Mouse (Mus musculus) mesoderm, embryonic 11.5 days (tissue): ENCODE measurements at regions not wholly inside any gene's neighbourhood (a gene's known extent, or its start where the extent isn't known, plus 50 kb on each side); places are given as distances from the start of the nearest gene placed in this dataset.
A peak's percentile ranks its signal among the peaks of the same experiment; 100 is the strongest.
"Not testable (repeated sequence)": the region's sequence is repeated elsewhere in the genome, so short reads cannot be mapped to it uniquely, and the experiment has no call there.

ENCODE experiments used
- DNase-seq: peaks from one replicate; pipeline ENCODE4 v3.0.0-alpha.2; 2012; ENCODE audit warnings: low read depth, low spot score

DNA sequence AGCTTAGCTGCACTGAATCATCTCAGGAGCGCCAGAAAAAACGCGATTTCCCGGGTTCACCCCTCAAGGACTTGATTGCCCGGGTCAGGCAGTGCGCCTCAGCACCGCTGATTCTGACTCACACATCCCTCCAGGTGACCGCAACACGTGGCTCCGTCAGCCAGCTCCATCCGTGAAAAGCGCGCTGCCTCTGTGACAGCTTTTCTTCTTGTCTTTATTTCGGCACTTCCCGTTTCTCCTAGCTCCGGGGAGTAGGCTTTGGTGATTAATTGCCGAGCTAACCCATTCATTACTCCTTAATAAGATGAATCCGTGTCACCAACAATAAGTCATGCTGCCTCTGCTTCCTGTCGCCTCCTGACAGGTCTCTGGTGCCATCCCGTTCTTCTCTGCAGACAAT, 108.6 kb downstream of the Katnal1 start:
- DNase-seq = peak; percentile 53

DNA sequence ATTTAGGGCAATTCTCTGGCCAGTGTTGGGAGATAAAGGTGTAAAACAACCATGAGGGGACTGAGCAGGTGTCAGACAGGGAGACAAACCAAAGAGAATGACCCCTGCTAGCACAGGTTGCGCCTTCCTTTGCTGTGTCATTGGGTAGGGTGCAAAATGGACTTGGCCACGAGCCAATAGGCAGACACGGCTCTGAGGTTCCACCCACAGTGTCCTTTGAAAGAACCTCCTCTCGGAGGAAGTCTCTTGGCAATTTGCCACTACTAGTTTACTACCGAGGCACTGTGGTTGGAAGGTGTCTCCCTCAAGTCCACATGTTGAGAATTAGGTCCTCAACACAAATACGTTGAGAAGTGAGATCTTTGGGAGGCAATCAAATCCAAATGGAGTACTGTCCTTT, 109.7 kb downstream of the Katnal1 start:
- DNase-seq = no peak

GRCm38 (mm10) chr5:148818746-148819145, 110.4 kb downstream of the Katnal1 start:
- no peak for DNase-seq

DNA sequence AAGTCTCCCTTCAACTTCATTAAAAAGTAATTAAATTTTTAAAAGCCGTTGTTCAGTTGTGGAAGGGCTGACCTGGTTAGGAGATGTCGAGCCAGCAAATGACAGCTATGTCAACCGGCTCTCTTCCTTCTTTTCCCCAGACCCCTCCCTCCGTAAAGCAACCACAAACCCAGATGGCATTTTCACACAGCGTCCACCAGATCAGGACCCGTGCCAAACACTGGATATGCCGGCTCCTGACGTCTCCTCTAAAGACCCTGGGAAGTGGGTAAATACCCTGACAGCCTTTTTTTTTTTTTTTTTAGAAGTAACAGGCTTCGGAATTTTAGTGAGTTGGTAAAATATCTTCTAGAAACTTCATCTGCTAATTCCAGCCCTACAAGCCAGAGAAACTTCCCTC, 116.3 kb downstream of the Katnal1 start:
- no peak for DNase-seq

- peak; percentile 85 for DNase-seq
These were observed 117.1 kb downstream of the Katnal1 start for GRCm38 (mm10) chr5:148812016-148812415.

DNA sequence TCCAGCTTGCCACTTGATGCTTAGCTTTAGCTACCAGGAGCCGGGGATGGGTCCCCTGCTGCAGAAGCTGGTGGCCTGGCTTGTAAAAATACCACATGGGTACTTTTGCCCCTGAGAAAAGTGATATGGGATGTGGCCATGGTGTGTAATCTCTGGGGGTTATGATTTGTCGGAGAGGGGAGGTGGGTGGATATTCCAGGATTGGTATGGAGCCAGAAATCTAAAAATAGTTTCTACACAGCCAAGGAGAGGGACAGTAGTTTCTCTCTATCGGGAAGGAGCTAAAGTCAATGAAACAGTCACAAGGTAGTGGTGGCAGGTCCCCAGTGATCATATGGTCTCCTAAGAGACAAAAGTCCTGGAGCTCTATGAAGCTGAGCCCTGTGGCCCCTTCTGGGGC, 119.6 kb downstream of the Katnal1 start:
- no peak for DNase-seq

DNA sequence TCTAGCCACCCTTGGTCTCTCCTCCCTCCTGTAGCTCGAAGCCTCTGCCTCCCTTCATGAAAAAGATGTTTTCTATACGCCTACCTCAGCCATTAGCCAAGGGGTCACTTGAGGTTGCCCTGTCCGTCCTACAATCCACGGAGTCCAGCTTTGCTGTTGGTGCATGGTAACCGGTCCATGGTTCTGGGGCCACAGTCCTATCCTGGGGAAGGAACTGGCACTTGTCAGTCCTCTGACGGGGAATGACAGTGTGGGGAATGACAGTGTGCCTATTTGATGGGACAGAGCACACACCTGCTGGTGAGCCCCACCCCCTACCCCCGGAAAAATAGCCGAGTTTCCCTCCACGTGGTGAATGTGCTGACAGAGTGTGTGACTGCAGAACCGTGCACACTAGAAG, 120.1 kb downstream of the Katnal1 start:
- DNase-seq = no peak

DNA sequence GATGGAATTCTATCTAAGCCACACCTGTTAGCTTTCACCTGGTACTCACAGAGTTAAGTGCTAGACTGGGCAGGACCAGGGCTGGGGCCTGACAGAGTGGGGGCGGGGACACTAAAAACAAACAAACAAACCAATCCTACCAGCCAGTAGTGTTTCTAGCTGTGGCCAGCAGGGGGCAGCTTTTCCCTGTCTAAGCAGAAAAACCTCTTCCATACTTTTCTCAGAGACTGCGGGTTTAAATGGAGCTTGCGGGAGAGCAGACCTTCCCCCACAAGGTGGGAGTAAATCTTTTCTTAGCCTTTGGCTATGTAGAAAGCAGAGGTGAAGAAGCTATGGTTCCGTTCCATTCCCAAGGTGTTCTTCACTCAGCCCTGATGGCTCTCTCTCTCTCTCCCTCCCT, 120.7 kb downstream of the Katnal1 start:
- peak; percentile 43 for DNase-seq

DNA sequence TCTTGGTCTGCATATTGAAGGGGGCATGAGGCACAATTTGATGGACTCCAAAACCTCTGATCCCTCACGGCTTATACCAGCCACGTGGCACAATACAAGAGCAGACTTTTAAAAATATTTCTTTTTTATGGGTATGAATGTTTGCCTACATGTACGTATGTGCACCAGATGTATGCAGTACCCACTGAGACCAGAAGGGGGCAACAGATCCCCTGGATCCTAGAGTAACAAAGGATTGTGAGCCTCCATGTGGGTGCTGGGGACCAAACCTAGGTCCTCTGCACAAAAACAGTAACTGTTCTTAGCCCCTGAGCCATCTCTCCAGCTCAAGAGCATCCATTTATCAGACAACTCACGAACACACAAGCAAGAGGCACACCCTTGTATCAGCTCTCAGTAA, 121.5 kb downstream of the Katnal1 start:
- no peak for DNase-seq

- DNase-seq = no peak
These were observed 124.1 kb downstream of the Katnal1 start for GRCm38 (mm10) chr5:148805030-148805429.

DNA sequence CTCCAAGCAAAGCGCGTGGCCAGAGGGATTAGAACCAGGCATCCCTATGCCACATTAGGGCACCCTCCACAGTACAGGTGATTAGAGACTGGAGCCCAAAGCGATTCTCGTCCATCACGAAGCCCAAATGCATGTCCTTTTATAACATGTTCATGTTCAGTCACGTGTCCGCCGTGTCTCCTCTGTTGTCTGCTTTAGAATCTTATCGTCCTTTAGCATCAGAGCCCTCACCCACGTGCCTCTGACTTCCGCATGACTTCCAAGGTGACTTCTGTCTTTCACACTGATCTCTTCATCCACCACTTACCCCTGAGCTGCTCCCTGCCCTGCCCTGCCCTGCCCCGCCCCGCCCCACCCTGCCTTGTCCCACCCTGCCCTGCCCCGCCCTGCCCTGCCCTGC, 125.3 kb downstream of the Katnal1 start:
- DNase-seq = no peak

DNA sequence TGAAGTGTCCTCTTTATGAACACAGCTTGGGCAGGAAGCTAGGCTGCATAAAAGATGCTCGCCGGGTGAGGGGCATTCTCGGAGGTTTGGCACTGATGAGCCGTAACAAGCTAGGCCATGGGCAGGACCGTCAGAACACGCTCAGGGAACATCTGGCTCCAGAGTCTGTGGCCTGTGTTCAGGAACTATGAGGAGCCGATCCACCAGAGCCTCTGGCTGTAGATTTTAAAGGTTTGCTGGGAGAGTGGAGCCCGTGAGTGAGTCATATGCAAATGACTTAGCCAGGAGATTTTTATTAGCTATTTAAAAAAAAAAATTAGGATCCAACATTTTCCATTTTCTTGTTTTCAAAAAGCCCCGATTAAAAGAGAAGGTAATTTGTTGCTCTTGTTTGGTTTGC, 126.4 kb downstream of the Katnal1 start:
- no peak for DNase-seq

DNA sequence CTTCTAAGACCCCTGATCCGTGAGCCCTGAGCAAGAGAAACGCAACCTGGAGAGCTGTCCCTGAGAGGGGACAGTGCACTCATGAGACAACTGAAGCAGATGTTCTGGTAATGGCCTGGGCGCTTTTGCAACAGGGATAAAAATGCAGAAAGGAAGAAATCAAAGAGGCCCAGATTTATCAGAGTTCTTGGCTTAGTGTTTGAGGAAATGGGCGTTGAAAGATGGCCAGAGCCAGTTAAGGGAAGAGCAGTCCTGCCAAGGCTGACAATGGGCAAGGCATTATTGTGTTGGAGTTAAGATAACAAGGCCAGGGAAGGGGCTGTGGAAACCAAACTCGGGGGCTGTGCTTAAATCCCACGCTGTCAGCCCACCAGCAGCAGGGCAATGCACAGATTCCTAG, 130.6 kb downstream of the Katnal1 start:
- no peak for DNase-seq

DNA sequence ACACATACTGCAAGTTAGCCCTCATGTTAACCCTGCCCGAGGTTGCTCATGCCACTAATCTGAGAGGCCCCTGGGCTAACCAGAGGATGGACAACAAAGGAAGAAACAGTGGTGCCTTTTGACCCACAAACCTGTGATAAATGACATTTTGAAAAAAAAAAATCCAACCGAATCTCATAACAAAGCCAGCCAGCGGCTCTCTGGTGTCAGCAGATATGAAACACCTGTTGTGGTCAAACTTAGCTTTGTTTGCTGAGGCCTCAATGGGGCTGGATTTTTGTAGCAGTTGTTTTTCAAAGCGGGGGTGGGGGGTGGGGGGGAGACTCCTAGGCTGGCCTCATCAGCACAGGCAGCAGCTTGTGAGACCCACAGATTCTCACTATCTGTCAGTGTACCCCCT, 133.0 kb downstream of the Katnal1 start:
- DNase-seq = no peak

GRCm38 (mm10) chr5:148794465-148794864, 134.7 kb downstream of the Katnal1 start:
- DNase-seq = no peak

GRCm38 (mm10) chr5:148792736-148793440, 136.2 kb downstream of the Katnal1 start:
- DNase-seq = peak; percentile 84

GRCm38 (mm10) chr5:148791651-148792050, 137.5 kb downstream of the Katnal1 start:
- no peak for DNase-seq

DNA sequence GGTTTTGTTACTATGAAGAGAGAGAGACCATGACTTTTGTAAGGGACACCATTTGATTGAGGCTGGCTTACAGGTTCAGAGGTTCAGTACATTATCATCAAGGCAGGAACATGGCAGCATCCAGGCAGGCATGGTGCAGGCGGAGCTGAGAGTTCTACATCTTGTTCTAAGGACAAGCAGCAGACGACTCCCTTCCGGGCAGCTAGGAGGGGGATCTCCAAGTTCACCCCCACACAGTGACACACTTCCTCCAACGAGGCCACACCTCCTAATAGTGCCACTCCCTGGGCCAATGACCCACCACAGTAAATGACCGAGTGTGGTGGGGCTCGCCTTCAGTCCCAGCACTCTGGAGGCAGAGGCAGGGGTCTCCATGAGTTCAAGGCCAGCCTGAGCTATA, 138.8 kb downstream of the Katnal1 start:
- not testable (repeated sequence) for DNase-seq

- DNase-seq = no peak
These were observed 139.3 kb downstream of the Katnal1 start for GRCm38 (mm10) chr5:148789823-148790222.

- DNase-seq = no peak
These were observed 140.0 kb downstream of the Katnal1 start for GRCm38 (mm10) chr5:148789147-148789566.

- no peak for DNase-seq
These were observed 140.4 kb downstream of the Katnal1 start for GRCm38 (mm10) chr5:148788690-148789089.

DNA sequence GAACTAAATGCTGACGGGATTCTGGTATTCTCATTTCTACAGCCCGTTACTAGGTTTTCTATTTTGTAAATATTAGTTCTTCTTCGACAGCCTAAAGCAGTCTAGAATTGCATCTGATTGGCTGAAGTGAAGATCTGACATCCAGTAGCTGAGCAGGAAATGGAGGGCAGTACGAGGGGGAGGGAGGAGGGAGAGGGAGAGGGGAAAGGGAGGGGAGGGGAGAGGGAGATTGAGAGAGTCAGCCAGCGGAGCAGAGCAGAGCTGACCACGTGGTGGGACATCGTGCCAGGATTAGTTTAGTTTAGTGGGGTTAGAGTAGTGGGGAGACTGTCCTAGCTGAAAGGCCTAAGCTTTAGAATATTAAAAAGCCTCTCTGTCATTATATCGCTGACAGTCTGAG, 141.8 kb downstream of the Katnal1 start:
- DNase-seq = no peak

DNA sequence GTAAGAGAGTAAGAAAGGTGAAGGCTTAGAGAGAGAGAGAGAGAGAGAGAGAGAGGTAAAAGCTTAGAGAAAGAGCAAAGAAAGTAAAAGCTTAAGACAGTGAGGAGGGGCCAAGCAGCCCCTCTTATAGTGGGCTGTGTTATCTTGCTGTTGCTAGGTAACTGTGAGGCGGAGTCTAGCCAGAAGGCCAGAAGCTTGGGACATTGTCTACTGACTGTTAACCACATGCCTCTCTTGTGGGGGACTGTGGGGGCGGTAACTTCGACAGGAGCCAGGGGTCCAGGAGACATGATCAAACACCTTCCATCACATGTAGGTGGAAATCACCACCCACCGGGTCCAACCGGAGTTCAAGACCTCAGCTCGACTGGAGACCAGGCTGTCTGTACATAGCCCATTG, 148.0 kb downstream of the Katnal1 start:
- not testable (repeated sequence) for DNase-seq
